Mouse (Mus musculus) liver, embryonic 15.5 days (tissue): ENCODE results near the gene Stk16. TPM values are rescaled to one million over a fixed set of nuclear protein-coding genes. Genes with fewer than 3 reads are reported as not detected.

Experiments used
- ATAC-seq: fragments of 200-750 bp; cut with Nextera tagmentation; 2 replicates; pipeline ENCODE4 v1.8.0; 2017; ENCODE audit warnings: moderate number of reproducible peaks, mild to moderate bottlenecking, moderate library complexity; ENCODE audit not compliant: insufficient read depth
- H3K27ac ChIP-seq: fragments of 300-500 bp; sonication (generic); replicated peaks from 2 replicates; pipeline ENCODE4 v1.5.1; 2015; ENCODE audit warnings: mild to moderate bottlenecking, inconsistent platforms
- H3K27me3 ChIP-seq: fragments of 300-500 bp; sonication (generic); 2 replicates; pipeline ENCODE4 v1.6.1; 2015; ENCODE audit warnings: mild to moderate bottlenecking, inconsistent platforms
- H3K36me3 ChIP-seq: fragments of 300-500 bp; sonication (generic); replicated peaks from 2 replicates; pipeline ENCODE4 v1.6.1; 2015; ENCODE audit warnings: moderate library complexity, mild to moderate bottlenecking, inconsistent platforms
- H3K4me1 ChIP-seq: fragments of 300-500 bp; sonication (generic); replicated peaks from 2 replicates; pipeline ENCODE4 v1.6.1; 2015; ENCODE audit warnings: inconsistent platforms
- H3K4me2 ChIP-seq: fragments of 300-500 bp; sonication (generic); 2 replicates; pipeline ENCODE4 v1.6.1; 2015; ENCODE audit warnings: moderate library complexity, mild to moderate bottlenecking, inconsistent platforms
- H3K4me3 ChIP-seq: fragments of 300-500 bp; sonication (generic); replicated peaks from 2 replicates; pipeline ENCODE4 v1.5.1; 2015; ENCODE audit warnings: mild to moderate bottlenecking, inconsistent platforms
- H3K9ac ChIP-seq: fragments of 300-500 bp; sonication (generic); 2 replicates; pipeline ENCODE4 v1.6.1; 2015; ENCODE audit warnings: moderate library complexity, mild to moderate bottlenecking, inconsistent platforms
- H3K9me3 ChIP-seq: fragments of 300-500 bp; sonication (generic); replicated peaks from 2 replicates; pipeline ENCODE4 v1.6.1; 2016; ENCODE audit warnings: inconsistent platforms
- WGBS: fragments of 180-500 bp; shearing (Covaris S2); methylation state at CpG from one replicate; pipeline ENCODE4 v1.1.7; 2015; ENCODE audit warnings: mixed read lengths; ENCODE audit not compliant: insufficient replicate concordance; 5-methylcytosine and 5-hydroxymethylcytosine counted together
- polyA plus RNA-seq: library from polyadenylated mRNA; unstranded; fragments of >200 nt; fragmentation: Nextera tagmentation; extraction: Ambion mirVana; gene quantifications from 2 replicates; pipeline ENCODE4 v1.2.1, GENCODE M21; 2015

Stk16 gene
- polyA plus RNA-seq, 1 experiment from 2014 or later: 80.2 TPM

GRCm38 (mm10) chr1:75214442-75214841 is 3.8 kb downstream of the Stk16 start:
- Histone ChIP-seq H3K9ac (peak overlapping the region; percentile 93; the same call in 1 of the 2 replicates), H3K36me3 (peaks cover 56% of the 10 kb centered on the region), H3K4me3 (peak overlapping the region; percentile 80), H3K9me3 (no peaks in the 10 kb centered on the region), H3K27ac (peak overlapping the region; percentile 95), H3K4me2 (peak overlapping the region; percentile 99), H3K27me3 (peaks cover 2% of the 10 kb centered on the region), H3K4me1 (peaks cover 81% of the 10 kb centered on the region)
- WGBS: 55% methylated on average over 2 of the region's 2 CpGs
- no peak for ATAC-seq

- Histone ChIP-seq H3K4me2 (peak overlapping the region; percentile 99), H3K4me3 (peak overlapping the region; percentile 80), H3K36me3 (peaks cover 56% of the 10 kb centered on the region), H3K27ac (peak overlapping the region; percentile 95), H3K27me3 (peaks cover 7% of the 10 kb centered on the region), H3K4me1 (peaks cover 81% of the 10 kb centered on the region), H3K9me3 (no peaks in the 10 kb centered on the region), H3K9ac (peak overlapping the region; percentile 93; the same call in 1 of the 2 replicates)
- no peak for ATAC-seq
- 44% methylated on average over 5 of the region's 5 CpGs for WGBS
These were observed 4.2 kb downstream of the Stk16 start for GRCm38 (mm10) chr1:75214886-75215285.

- Histone ChIP-seq H3K9me3 (no peaks in the 10 kb centered on the region), H3K4me3 (peak overlapping the region; percentile 80), H3K9ac (peak overlapping the region; percentile 93), H3K36me3 (peaks cover 56% of the 10 kb centered on the region), H3K27me3 (peaks cover 16% of the 10 kb centered on the region), H3K4me1 (peaks cover 78% of the 10 kb centered on the region), H3K27ac (peak overlapping the region; percentile 95), H3K4me2 (peak overlapping the region; percentile 99)
- ATAC-seq: no peak
- WGBS: 85% methylated on average over 9 of the region's 9 CpGs
These were observed 5.1 kb downstream of the Stk16 start for GRCm38 (mm10) chr1:75215785-75216184.

GRCm38 (mm10) chr1:75216797-75217585 is 6.4 kb downstream of the Stk16 start:
- peaks cover 53% of the 10 kb centered on the region for H3K36me3 ChIP-seq
- peaks cover 70% of the 10 kb centered on the region for H3K4me1 ChIP-seq
- H3K4me3 ChIP-seq: peak overlapping the region; percentile 80
- WGBS: 31% methylated on average over 13 of the region's 13 CpGs
- peak overlapping the region; percentile 93 for H3K9ac ChIP-seq
- no peaks in the 10 kb centered on the region for H3K9me3 ChIP-seq
- H3K27me3 ChIP-seq: peaks cover 26% of the 10 kb centered on the region
- H3K4me2 ChIP-seq: peak overlapping the region; percentile 99
- ATAC-seq: peak; percentile 55
- peak overlapping the region; percentile 95 for H3K27ac ChIP-seq

GRCm38 (mm10) chr1:75217893-75218226 is 7.2 kb downstream of the Stk16 start:
- H3K4me3 ChIP-seq: peak overlapping the region; percentile 80
- peak overlapping the region; percentile 93 for H3K9ac ChIP-seq
- peak; percentile 3; the same call in 1 of the 2 replicates for ATAC-seq
- peaks cover 44% of the 10 kb centered on the region for H3K36me3 ChIP-seq
- peaks cover 64% of the 10 kb centered on the region for H3K4me1 ChIP-seq
- under 1% methylated on average over 6 of the region's 6 CpGs for WGBS
- peak overlapping the region; percentile 99 for H3K4me2 ChIP-seq
- H3K27me3 ChIP-seq: peaks cover 26% of the 10 kb centered on the region
- peak overlapping the region; percentile 95 for H3K27ac ChIP-seq
- no peaks in the 10 kb centered on the region for H3K9me3 ChIP-seq

- peak overlapping the region; percentile 93 for H3K9ac ChIP-seq
- H3K4me1 ChIP-seq: peaks cover 62% of the 10 kb centered on the region
- H3K4me3 ChIP-seq: peak overlapping the region; percentile 80
- WGBS: under 1% methylated on average over 38 of the region's 38 CpGs
- peak; percentile 68 for ATAC-seq
- H3K27me3 ChIP-seq: peaks cover 26% of the 10 kb centered on the region
- H3K36me3 ChIP-seq: peaks cover 39% of the 10 kb centered on the region
- peak overlapping the region; percentile 99 for H3K4me2 ChIP-seq
- no peaks in the 10 kb centered on the region for H3K9me3 ChIP-seq
- peak overlapping the region; percentile 95 for H3K27ac ChIP-seq
These were observed 7.8 kb downstream of the Stk16 start for GRCm38 (mm10) chr1:75218227-75219001.

- WGBS: under 1% methylated on average over 24 of the region's 24 CpGs
- Histone ChIP-seq H3K4me1 (peaks cover 55% of the 10 kb centered on the region), H3K27ac (peak overlapping the region; percentile 95), H3K4me2 (peak overlapping the region; percentile 99), H3K27me3 (peaks cover 26% of the 10 kb centered on the region), H3K9me3 (no peaks in the 10 kb centered on the region), H3K4me3 (peak overlapping the region; percentile 80), H3K36me3 (peaks cover 32% of the 10 kb centered on the region), H3K9ac (peak overlapping the region; percentile 93)
- peak; percentile 84 for ATAC-seq
These were observed 8.4 kb downstream of the Stk16 start for GRCm38 (mm10) chr1:75219078-75219477.

GRCm38 (mm10) chr1:75219531-75219930 is 8.9 kb downstream of the Stk16 start, which contains the start of gene Tuba4a:
TSS of gene Tuba4a (minus strand) at chr1:75219865.
- H3K4me1 ChIP-seq: peaks cover 51% of the 10 kb centered on the region

GRCm38 (mm10) chr1:75221538-75221937 is 10.9 kb downstream of the Stk16 start:
- Histone ChIP-seq H3K9me3 (no peaks in the 10 kb centered on the region), H3K4me3 (no peak overlapping the region), H3K4me1 (peaks cover 43% of the 10 kb centered on the region), H3K4me2 (no peak overlapping the region), H3K27ac (no peak overlapping the region), H3K27me3 (peaks cover 26% of the 10 kb centered on the region), H3K9ac (no peak overlapping the region), H3K36me3 (peaks cover 7% of the 10 kb centered on the region)
- 64% methylated on average over 3 of the region's 3 CpGs for WGBS
- ATAC-seq: no peak

More at GRCm38 (mm10) chr1:75219531-75219930, 8.9 kb downstream of the Stk16 start, which contains the start of gene Tuba4a:
- peak within 1 kb of the TSS; percentile 93 for H3K9ac ChIP-seq
- H3K36me3 ChIP-seq: peaks cover 28% of the 10 kb centered on the region
- peaks cover 26% of the 10 kb centered on the region for H3K27me3 ChIP-seq
- WGBS: 4% methylated on average over 34 of the region's 34 CpGs
- H3K27ac ChIP-seq: peak within 1 kb of the TSS; percentile 95
- H3K9me3 ChIP-seq: no peaks in the 10 kb centered on the region
- H3K4me3 ChIP-seq: peak within 1 kb of the TSS; percentile 80
- peak within 1 kb of the TSS; percentile 99 for H3K4me2 ChIP-seq
- peak; percentile 5 for ATAC-seq

GRCm38 (mm10) chr1:75222926-75223325 is 12.3 kb downstream of the Stk16 start:
- Histone ChIP-seq H3K27ac (no peak overlapping the region), H3K4me1 (peaks cover 41% of the 10 kb centered on the region)
- 53% methylated on average over 6 of the region's 6 CpGs for WGBS

GRCm38 (mm10) chr1:75223532-75223931 is 12.9 kb downstream of the Stk16 start:
- no peaks in the 10 kb centered on the region for H3K9me3 ChIP-seq
- no peak overlapping the region for H3K4me2 ChIP-seq
- peaks cover 26% of the 10 kb centered on the region for H3K27me3 ChIP-seq
- 19% methylated on average over 6 of the region's 6 CpGs for WGBS
- no peak overlapping the region for H3K4me3 ChIP-seq
- H3K36me3 ChIP-seq: no peaks in the 10 kb centered on the region
- H3K9ac ChIP-seq: no peak overlapping the region
- peaks cover 41% of the 10 kb centered on the region for H3K4me1 ChIP-seq
- ATAC-seq: no peak
- H3K27ac ChIP-seq: no peak overlapping the region

More at GRCm38 (mm10) chr1:75222926-75223325, 12.3 kb downstream of the Stk16 start:
- Histone ChIP-seq H3K9me3 (no peaks in the 10 kb centered on the region), H3K27me3 (peaks cover 26% of the 10 kb centered on the region), H3K4me3 (no peak overlapping the region), H3K4me2 (no peak overlapping the region), H3K9ac (no peak overlapping the region), H3K36me3 (no peaks in the 10 kb centered on the region)
- ATAC-seq: no peak
